In genomic region chr6:82821758-82822253, GRCm38 (mm10) we compare ENCODE assay signal across 11 mouse cellular contexts. TPM values are rescaled to one million over a fixed set of nuclear protein-coding genes. Genes with fewer than 3 reads are reported as not detected.
DNase-seq lines count a peak whose midpoint lies in the region; ATAC-seq and TF ChIP-seq lines count a peak whose summit lies in the region.
"Had no signal": no experiment of that assay in that cellular context is flagged by ENCODE, and none has a peak within 500 bp of the region (broad histone marks: within the 10 kb centered on the region; RNA-seq: fewer than 3 reads in every experiment).

No protein-coding gene starts in this region.

- no peak overlapping the region for H3K4me3 ChIP-seq in kidney, embryonic 16.5 days (ENCODE audit: low read length)
- H3K4me3 ChIP-seq in heart, postnatal 0 days (ENCODE audit: low read depth, low read length), result no peak overlapping the region
- H3K4me3 ChIP-seq: neural tube, embryonic 12.5 days had no signal

- H3K27ac ChIP-seq in kidney, embryonic 16.5 days (ENCODE audit: low read length), result no peak overlapping the region
- H3K27ac ChIP-seq in heart, postnatal 0 days (ENCODE audit: low read depth), result peak overlapping the region; percentile 53
- H3K27ac ChIP-seq: neural tube, embryonic 12.5 days had no signal

- 51% methylated on average over 4 of the region's 4 CpGs for WGBS in kidney, embryonic 16.5 days
- WGBS in heart, postnatal 0 days, result 8% methylated on average over 4 of the region's 4 CpGs

- no peak for TF ChIP-seq CTCF in heart, postnatal 0 days (IDR thresholded peaks at IDR 0.05; ENCODE audit: low read depth)

- TF ChIP-seq EP300 in heart, postnatal 0 days (IDR thresholded peaks at IDR 0.05; ENCODE audit: low read depth), result no peak

- H3K9ac ChIP-seq in kidney, embryonic 16.5 days (replicated peaks; ENCODE audit: low read length), result no peak overlapping the region
- H3K9ac ChIP-seq in heart, postnatal 0 days (replicated peaks; ENCODE audit: low read depth, low read length), result no peak overlapping the region
- H3K9ac ChIP-seq: neural tube, embryonic 12.5 days had no signal

- no peaks in the 10 kb centered on the region for H3K36me3 ChIP-seq in kidney, embryonic 16.5 days (ENCODE audit: insufficient read depth, low read length)
- no peaks in the 10 kb centered on the region for H3K36me3 ChIP-seq in heart, postnatal 0 days (replicated peaks; ENCODE audit: control insufficient read depth, insufficient read depth, low read length)
- H3K36me3 ChIP-seq: neural tube, embryonic 12.5 days had no signal

- no peak for DNase-seq in kidney, adult 9 months
- peak; percentile 32 for DNase-seq in MN1 (ENCODE audit: low spot score)
- DNase-seq in heart, postnatal 0 days (ENCODE audit: low spot score), result peak; percentile 38
- no peak for DNase-seq in cerebellum, postnatal 4 days (ENCODE audit: low spot score in 2 of 2)
- DNase-seq in frontal cortex, postnatal 36 days (ENCODE audit: low spot score in 2 of 2), result no peak
- DNase-seq: cerebellum, adult 11 months; kidney, postnatal 10 days had no signal

- ATAC-seq in kidney, embryonic 16.5 days (ENCODE audit: low FRiP score, low TSS enrichment), result peak; percentile 23; the same call in 1 of the 2 replicates
- peak; percentile 70 for ATAC-seq in heart, postnatal 0 days (ENCODE audit: insufficient read depth, low read depth)
- ATAC-seq in megakaryocyte progenitor cell, adult 5-6 weeks (replicated peaks; ENCODE audit: poor library complexity), result peak; percentile 68
- ATAC-seq in frontal cortex, adult (ENCODE audit: low TSS enrichment), result no peak

- 0 out of 2 replicates have a peak, but pooled peaks cover 4% of the 10 kb centered on the region for H3K4me1 ChIP-seq in kidney, embryonic 16.5 days (ENCODE audit: insufficient read depth, low read length)
- peaks cover 12% of the 10 kb centered on the region for H3K4me1 ChIP-seq in heart, postnatal 0 days (ENCODE audit: control insufficient read depth, insufficient read depth)
- H3K4me1 ChIP-seq: neural tube, embryonic 12.5 days had no signal

- no peaks in the 10 kb centered on the region for H3K9me3 ChIP-seq in kidney, embryonic 16.5 days (ENCODE audit: low read length)
- no peaks in the 10 kb centered on the region for H3K9me3 ChIP-seq in heart, postnatal 0 days (replicated peaks; ENCODE audit: control insufficient read depth, low read length)
- H3K9me3 ChIP-seq: neural tube, embryonic 12.5 days had no signal

- H3K4me2 ChIP-seq in kidney, embryonic 16.5 days (replicated peaks; ENCODE audit: low read depth, low read length), result no peak overlapping the region
- no peak overlapping the region for H3K4me2 ChIP-seq in heart, postnatal 0 days (ENCODE audit: low read depth, low read length)
- H3K4me2 ChIP-seq: neural tube, embryonic 12.5 days had no signal

- no peaks in the 10 kb centered on the region for H3K27me3 ChIP-seq in kidney, embryonic 16.5 days (ENCODE audit: insufficient read depth, low read length)
- H3K27me3 ChIP-seq in heart, postnatal 0 days (ENCODE audit: control insufficient read depth, insufficient read depth, low read length), result no peaks in the 10 kb centered on the region
- H3K27me3 ChIP-seq: neural tube, embryonic 12.5 days had no signal

RNA-seq across cellular contexts. Expression of gene Hk2, which starts 47.6 kb away (rescaled TPM):
- 16.2 and 16.3 TPM in 2 replicates for polyA plus RNA-seq in kidney, embryonic 16.5 days (2015; fragmentation: Nextera tagmentation; extraction: Ambion mirVana)
- 39.7 and 50.9 TPM in 2 replicates for total RNA-seq in heart, postnatal 0 days (2014; rRNA removed; ENCODE audit: low replicate concordance)
- 29.2 and 29.7 TPM in 2 replicates for polyA plus RNA-seq in heart, postnatal 0 days (2015; fragmentation: Nextera tagmentation; extraction: Ambion mirVana)
- total RNA-seq in megakaryocyte progenitor cell, adult 5-6 weeks (2015), result 40.9 and 44.3 TPM in 2 replicates
- 39.7 and 54.4 TPM in 2 replicates for total RNA-seq in megakaryocyte progenitor cell, adult 5-6 weeks (2017)

Comparison
In these comparisons a context has a peak if more than half of its experiments do, and no peak if none do; other contexts are left out.
1. DNase-seq: peak in MN1 (single experiment) and heart, postnatal 0 days (single experiment); none in kidney, adult 9 months (single experiment), cerebellum, postnatal 4 days (0 of 2) and frontal cortex, postnatal 36 days (0 of 2).